16 mouse cellular contexts compared by ENCODE assay signal in genomic region chr4:75394992-75395391, GRCm38 (mm10).
"Had no signal": no experiment of that assay in that cellular context is flagged by ENCODE, and none has a peak within 500 bp of the region (broad histone marks: within the 10 kb centered on the region; RNA-seq: fewer than 3 reads in every experiment).

No protein-coding gene starts in this region.

- H3K4me3 ChIP-seq: limb, embryonic 15.5 days; liver, embryonic 12.5 days; midbrain, embryonic 12.5 days; myocyte; neural tube, embryonic 15.5 days had no signal

- H3K27ac ChIP-seq: limb, embryonic 15.5 days; liver, embryonic 12.5 days; macrophage; midbrain, embryonic 12.5 days; neural tube, embryonic 15.5 days had no signal

- ATAC-seq: liver, embryonic 12.5 days had no signal

- H3K9ac ChIP-seq: limb, embryonic 15.5 days; liver, embryonic 12.5 days; lung, embryonic 14.5 days; midbrain, embryonic 12.5 days; neural tube, embryonic 15.5 days had no signal

- H3K27me3 ChIP-seq: limb, embryonic 15.5 days; liver, embryonic 12.5 days; midbrain, embryonic 12.5 days; neural tube, embryonic 15.5 days had no signal

- H3K4me2 ChIP-seq: limb, embryonic 15.5 days; liver, embryonic 12.5 days; lung, embryonic 14.5 days; midbrain, embryonic 12.5 days; neural tube, embryonic 15.5 days had no signal

- H3K9me3 ChIP-seq: limb, embryonic 15.5 days; liver, embryonic 12.5 days; midbrain, embryonic 12.5 days; neural tube, embryonic 15.5 days had no signal

- DNase-seq: kidney, postnatal 25 days; layer of hippocampus, adult 9-11 months; layer of hippocampus, postnatal 36 days; lung, embryonic 14.5 days; lung, postnatal 10 days; right cerebral cortex, adult 18-20 months; right cerebral cortex, postnatal 25 days; spleen, adult 18-20 months; thymus, adult 18-20 months; thymus, postnatal 14 days had no signal

- H3K36me3 ChIP-seq: limb, embryonic 15.5 days; liver, embryonic 12.5 days; midbrain, embryonic 12.5 days; neural tube, embryonic 15.5 days had no signal

- H3K4me1 ChIP-seq: limb, embryonic 15.5 days; liver, embryonic 12.5 days; midbrain, embryonic 12.5 days; neural tube, embryonic 15.5 days had no signal
